Mouse (Mus musculus) cerebellum, adult 2 months (tissue): ENCODE measurements around the gene Ss18l2.
A peak's percentile ranks its signal among the peaks of the same experiment; 100 is the strongest.

ENCODE experiments used
- CTCF ChIP-seq: fragments of 200-500 bp; IDR thresholded peaks from 2 replicates; pipeline ENCODE4 v1.5.1; 2011; ENCODE audit warnings: low read depth, mild to moderate bottlenecking, control low read depth, low read length, moderate library complexity, borderline replicate concordance; ENCODE audit not compliant: insufficient read depth
- POLR2A ChIP-seq: fragments of 200-500 bp; IDR thresholded peaks from 2 replicates; pipeline ENCODE4 v1.6.1; 2011; ENCODE audit warnings: low read length, control low read depth, borderline replicate concordance; ENCODE audit not compliant: insufficient read depth

- TF ChIP-seq CTCF: no peak; the same call in 1 of the 2 replicates
- peak; percentile 90 for TF ChIP-seq POLR2A
These were observed 8.7 kb downstream of the Ss18l2 start, which contains the start of gene Nktr for GRCm38 (mm10) chr9:121718792-121719318.
